Mouse (Mus musculus) MEL (cell line): ENCODE results near the gene Gm20441. TPM values are rescaled to one million over a fixed set of nuclear protein-coding genes. Genes with fewer than 3 reads are reported as not detected.
A peak's percentile ranks its signal among the peaks of the same experiment; 100 is the strongest.

Experiments used
- DNase-seq: peaks from one replicate; pipeline ENCODE4 v3.0.0; 2011; ENCODE audit warnings: low read depth, low spot score
- H3K27ac ChIP-seq: 2 replicates; pipeline ENCODE4 v1.5.1; 2012; ENCODE audit warnings: low read depth, mild to moderate bottlenecking, control low read depth, low read length, moderate library complexity; ENCODE audit not compliant: control insufficient read depth
- H3K27me3 ChIP-seq, 2 experiments: fragments of 150-350 bp in 1 of 2; sonication (generic) in 1 of 2; 2 replicates each; pipeline ENCODE4 v1.6.1; 2012; ENCODE audit warnings: low read length in 2 of 2, mild to moderate bottlenecking in 2 of 2, improper control_type of control experiment in 1 of 2, moderate library complexity in 1 of 2; ENCODE audit not compliant: insufficient read depth in 2 of 2, control insufficient read depth in 1 of 2
- H3K36me3 ChIP-seq, 2 experiments: 2 replicates each; pipeline ENCODE4 v1.6.1; 2012 to 2014; ENCODE audit warnings: low read length in 2 of 2, improper control_type of control experiment in 1 of 2, inconsistent platforms in 1 of 2, mild to moderate bottlenecking in 1 of 2; ENCODE audit not compliant: insufficient read depth in 2 of 2, control insufficient read depth in 1 of 2
- H3K4me1 ChIP-seq, 2 experiments: fragments of 150-350 bp in 1 of 2; sonication (generic) in 1 of 2; 2 replicates each; pipeline ENCODE4 v1.6.1; 2012; ENCODE audit warnings: low read length in 2 of 2, improper control_type of control experiment in 1 of 2, mild to moderate bottlenecking in 1 of 2; ENCODE audit not compliant: insufficient read depth in 2 of 2, control insufficient read depth in 1 of 2
- H3K4me3 ChIP-seq, 2 experiments: fragments of 150-350 bp in 1 of 2; sonication (generic) in 1 of 2; 2 replicates each; pipeline ENCODE4 v1.5.1; 2012; ENCODE audit warnings: low read depth in 2 of 2, low read length in 2 of 2, mild to moderate bottlenecking in 2 of 2, moderate library complexity in 2 of 2, control low read depth in 1 of 2, improper control_type of control experiment in 1 of 2; ENCODE audit not compliant: control insufficient read depth in 1 of 2, insufficient read depth in 1 of 2
- H3K79me2 ChIP-seq: 2 replicates; pipeline ENCODE4 v1.6.1; 2012; ENCODE audit warnings: mild to moderate bottlenecking, low read length, moderate library complexity; ENCODE audit not compliant: control insufficient read depth, poor library complexity, insufficient read depth
- H3K9ac ChIP-seq: 2 replicates; pipeline ENCODE4 v1.6.1; 2012; ENCODE audit warnings: low read depth, mild to moderate bottlenecking, control low read depth, low read length, moderate library complexity; ENCODE audit not compliant: control insufficient read depth, poor library complexity, severe bottlenecking
- H3K9me3 ChIP-seq: fragments of 150-350 bp; sonication (generic); replicated peaks from 2 replicates; pipeline ENCODE4 v1.6.1; 2012; ENCODE audit warnings: mild to moderate bottlenecking, low read length, improper control_type of control experiment, moderate library complexity; ENCODE audit not compliant: insufficient read depth
- BHLHE40 ChIP-seq: IDR thresholded peaks from 2 replicates; pipeline ENCODE4 v1.6.1; 2012; ENCODE audit warnings: low read depth, mild to moderate bottlenecking, inconsistent platforms, low read length, improper control_type of control experiment, borderline replicate concordance
- CHD2 ChIP-seq: IDR thresholded peaks from 2 replicates; pipeline ENCODE4 v1.6.1; 2011; ENCODE audit warnings: low read length, improper control_type of control experiment
- CTCF ChIP-seq, 3 experiments: IDR thresholded peaks in 2 of 3; conservative IDR thresholded peaks in 1 of 3; 2 replicates each; pipeline ENCODE4 v1.5.1; 2011 to 2012; ENCODE audit warnings: low read length in 3 of 3, low read depth in 2 of 3, mild to moderate bottlenecking in 2 of 3, improper control_type of control experiment in 1 of 3, inconsistent platforms in 1 of 3, mixed read lengths in 1 of 3, moderate library complexity in 1 of 3; ENCODE audit not compliant: control insufficient read depth in 1 of 3, insufficient read depth in 1 of 3, poor library complexity in 1 of 3, severe bottlenecking in 1 of 3
- E2F4 ChIP-seq: IDR thresholded peaks from 2 replicates; pipeline ENCODE4 v1.6.1; 2011; ENCODE audit warnings: low read depth, low read length, improper control_type of control experiment, borderline replicate concordance
- ELF1 ChIP-seq: IDR thresholded peaks from 2 replicates; pipeline ENCODE4 v1.6.1; 2014; ENCODE audit warnings: low read depth, mild to moderate bottlenecking, inconsistent platforms, low read length, improper control_type of control experiment, moderate library complexity
- EP300 ChIP-seq, 2 experiments: IDR thresholded peaks; 2 replicates each; pipeline ENCODE4 v1.6.1; 2011; ENCODE audit warnings: improper control_type of control experiment in 2 of 2, low read length in 2 of 2, low read depth in 1 of 2, mild to moderate bottlenecking in 1 of 2
- ETS1 ChIP-seq: IDR thresholded peaks from 2 replicates; pipeline ENCODE4 v1.6.1; 2012; ENCODE audit warnings: low read depth, mild to moderate bottlenecking, inconsistent platforms, low read length, improper control_type of control experiment, moderate library complexity
- GABPA ChIP-seq: IDR thresholded peaks from 2 replicates; pipeline ENCODE4 v1.6.1; 2012; ENCODE audit warnings: low read depth, mild to moderate bottlenecking, inconsistent platforms, low read length, improper control_type of control experiment, moderate library complexity
- GATA1 ChIP-seq: IDR thresholded peaks from 2 replicates; pipeline ENCODE4 v1.6.1; 2011; ENCODE audit warnings: low read depth, low read length, improper control_type of control experiment
- HCFC1 ChIP-seq: IDR thresholded peaks from 2 replicates; pipeline ENCODE4 v1.6.1; 2012; ENCODE audit warnings: low read depth, mild to moderate bottlenecking, inconsistent platforms, low read length, improper control_type of control experiment, moderate library complexity
- JUND ChIP-seq: IDR thresholded peaks from 2 replicates; pipeline ENCODE4 v1.6.1; 2011; ENCODE audit warnings: low read depth, mild to moderate bottlenecking, improper control_type of control experiment, low read length
- KAT2A ChIP-seq: conservative IDR thresholded peaks from 2 replicates; pipeline ENCODE4 v1.6.1; 2012; ENCODE audit warnings: low read depth, low read length, improper control_type of control experiment, inconsistent platforms
- MAX ChIP-seq: IDR thresholded peaks from 2 replicates; pipeline ENCODE4 v1.6.1; 2011; ENCODE audit warnings: low read length, improper control_type of control experiment
- MAZ ChIP-seq: IDR thresholded peaks from 2 replicates; pipeline ENCODE4 v1.6.1; 2012; ENCODE audit warnings: low read depth, mild to moderate bottlenecking, inconsistent platforms, low read length, improper control_type of control experiment
- MEF2A ChIP-seq: IDR thresholded peaks from 2 replicates; pipeline ENCODE4 v1.6.1; 2014; ENCODE audit warnings: low read depth, mild to moderate bottlenecking, inconsistent platforms, low read length, improper control_type of control experiment; ENCODE audit not compliant: poor library complexity, insufficient replicate concordance, severe bottlenecking; ENCODE audit errors: extremely low read depth
- MXI1 ChIP-seq: IDR thresholded peaks from 2 replicates; pipeline ENCODE4 v1.6.1; 2011; ENCODE audit warnings: mild to moderate bottlenecking, low read depth, low read length, improper control_type of control experiment
- MYB ChIP-seq: IDR thresholded peaks from 2 replicates; pipeline ENCODE4 v1.6.1; 2011; ENCODE audit warnings: mild to moderate bottlenecking, low read depth, low read length, improper control_type of control experiment
- MYC ChIP-seq: IDR thresholded peaks from 2 replicates; pipeline ENCODE4 v1.6.1; 2011; ENCODE audit warnings: low read depth, mild to moderate bottlenecking, low read length, improper control_type of control experiment, moderate library complexity
- NELFE ChIP-seq: IDR thresholded peaks from 2 replicates; pipeline ENCODE4 v1.6.1; 2011; ENCODE audit warnings: low read depth, low read length, improper control_type of control experiment
- NRF1 ChIP-seq: IDR thresholded peaks from 2 replicates; pipeline ENCODE4 v1.6.1; 2014; ENCODE audit warnings: low read depth, mild to moderate bottlenecking, inconsistent platforms, low read length, improper control_type of control experiment, moderate library complexity; ENCODE audit not compliant: poor library complexity, insufficient read depth, severe bottlenecking
- POLR2A ChIP-seq, 2 experiments: IDR thresholded peaks; 2 replicates each; pipeline ENCODE4 v1.6.1; 2011 to 2012; ENCODE audit warnings: low read length in 2 of 2, mild to moderate bottlenecking in 2 of 2, control low read depth in 1 of 2, improper control_type of control experiment in 1 of 2, low read depth in 1 of 2, moderate library complexity in 1 of 2; ENCODE audit not compliant: control insufficient read depth in 1 of 2, insufficient read depth in 1 of 2, poor library complexity in 1 of 2
- POLR2AphosphoS2 ChIP-seq: IDR thresholded peaks from 2 replicates; pipeline ENCODE4 v1.6.1; 2011; ENCODE audit warnings: low read length, improper control_type of control experiment
- POLR2AphosphoS5 ChIP-seq: IDR thresholded peaks from 2 replicates; pipeline ENCODE4 v1.6.1; 2012; ENCODE audit warnings: low read depth, borderline replicate concordance, mild to moderate bottlenecking, inconsistent platforms, low read length, moderate library complexity, mixed read lengths
- RAD21 ChIP-seq: IDR thresholded peaks from 2 replicates; pipeline ENCODE4 v1.6.1; 2011; ENCODE audit warnings: mild to moderate bottlenecking, low read depth, low read length, improper control_type of control experiment
- RCOR1 ChIP-seq: IDR thresholded peaks from 2 replicates; pipeline ENCODE4 v1.6.1; 2012; ENCODE audit warnings: low read depth, mild to moderate bottlenecking, inconsistent platforms, low read length, improper control_type of control experiment
- SIN3A ChIP-seq: IDR thresholded peaks from 2 replicates; pipeline ENCODE4 v1.6.1; 2012; ENCODE audit warnings: low read length, improper control_type of control experiment, inconsistent platforms
- TAL1 ChIP-seq: IDR thresholded peaks from 2 replicates; pipeline ENCODE4 v1.6.1; 2012; ENCODE audit warnings: mild to moderate bottlenecking, inconsistent platforms, low read length, moderate library complexity, mixed read lengths
- TBP ChIP-seq: IDR thresholded peaks from 2 replicates; pipeline ENCODE4 v1.8.0; 2011; ENCODE audit warnings: low read depth, low read length, improper control_type of control experiment
- TCF12 ChIP-seq: IDR thresholded peaks from 2 replicates; pipeline ENCODE4 v1.6.1; 2014; ENCODE audit warnings: low read depth, mild to moderate bottlenecking, inconsistent platforms, low read length, improper control_type of control experiment, moderate library complexity
- USF1 ChIP-seq: IDR thresholded peaks from 2 replicates; pipeline ENCODE4 v1.6.1; 2014; ENCODE audit warnings: low read depth, mild to moderate bottlenecking, inconsistent platforms, low read length, improper control_type of control experiment, moderate library complexity
- USF2 ChIP-seq, 2 experiments: IDR thresholded peaks; 2 replicates each; pipeline ENCODE4 v1.6.1; 2011 to 2012; ENCODE audit warnings: improper control_type of control experiment in 2 of 2, low read length in 2 of 2, borderline replicate concordance in 1 of 2, inconsistent platforms in 1 of 2, low read depth in 1 of 2, mild to moderate bottlenecking in 1 of 2; ENCODE audit not compliant: insufficient read depth in 1 of 2
- ZC3H11A ChIP-seq: IDR thresholded peaks from 2 replicates; pipeline ENCODE4 v1.6.1; 2012; ENCODE audit warnings: low read depth, mild to moderate bottlenecking, inconsistent platforms, low read length, improper control_type of control experiment
- ZKSCAN1 ChIP-seq: IDR thresholded peaks from 2 replicates; pipeline ENCODE4 v1.6.1; 2012; ENCODE audit warnings: low read depth, mild to moderate bottlenecking, inconsistent platforms, low read length, improper control_type of control experiment, moderate library complexity
- ZMIZ1 ChIP-seq: IDR thresholded peaks from 2 replicates; pipeline ENCODE4 v1.6.1; 2012; ENCODE audit warnings: low read depth, mild to moderate bottlenecking, inconsistent platforms, low read length, improper control_type of control experiment, moderate library complexity
- ZNF384 ChIP-seq: IDR thresholded peaks from 2 replicates; pipeline ENCODE4 v1.6.1; 2012; ENCODE audit warnings: low read depth, mild to moderate bottlenecking, inconsistent platforms, low read length, improper control_type of control experiment
- polyA plus RNA-seq, 2 experiments: library from polyadenylated mRNA; stranded (reverse) in 1 of 2; unstranded in 1 of 2; fragments of >175 nt in 1 of 2; fragments of >200 nt in 1 of 2; gene quantifications; 2 replicates each; pipeline versions ENCODE4 v1.2.1 to v1.2.4; 2012; ENCODE audit warnings: low replicate concordance in 2 of 2, low read depth in 1 of 2; ENCODE audit not compliant: insufficient read length in 2 of 2, insufficient read depth in 1 of 2, missing spikeins in 1 of 2
- total RNA-seq: library from RNA; depleted of rRNA; stranded (reverse); fragments of 300-350 nt; gene quantifications from 2 replicates; pipeline ENCODE4 v1.2.3, GENCODE M21; 2012

Gene Gm20441
- total and polyA plus RNA-seq, 3 experiments: not detected

DNA sequence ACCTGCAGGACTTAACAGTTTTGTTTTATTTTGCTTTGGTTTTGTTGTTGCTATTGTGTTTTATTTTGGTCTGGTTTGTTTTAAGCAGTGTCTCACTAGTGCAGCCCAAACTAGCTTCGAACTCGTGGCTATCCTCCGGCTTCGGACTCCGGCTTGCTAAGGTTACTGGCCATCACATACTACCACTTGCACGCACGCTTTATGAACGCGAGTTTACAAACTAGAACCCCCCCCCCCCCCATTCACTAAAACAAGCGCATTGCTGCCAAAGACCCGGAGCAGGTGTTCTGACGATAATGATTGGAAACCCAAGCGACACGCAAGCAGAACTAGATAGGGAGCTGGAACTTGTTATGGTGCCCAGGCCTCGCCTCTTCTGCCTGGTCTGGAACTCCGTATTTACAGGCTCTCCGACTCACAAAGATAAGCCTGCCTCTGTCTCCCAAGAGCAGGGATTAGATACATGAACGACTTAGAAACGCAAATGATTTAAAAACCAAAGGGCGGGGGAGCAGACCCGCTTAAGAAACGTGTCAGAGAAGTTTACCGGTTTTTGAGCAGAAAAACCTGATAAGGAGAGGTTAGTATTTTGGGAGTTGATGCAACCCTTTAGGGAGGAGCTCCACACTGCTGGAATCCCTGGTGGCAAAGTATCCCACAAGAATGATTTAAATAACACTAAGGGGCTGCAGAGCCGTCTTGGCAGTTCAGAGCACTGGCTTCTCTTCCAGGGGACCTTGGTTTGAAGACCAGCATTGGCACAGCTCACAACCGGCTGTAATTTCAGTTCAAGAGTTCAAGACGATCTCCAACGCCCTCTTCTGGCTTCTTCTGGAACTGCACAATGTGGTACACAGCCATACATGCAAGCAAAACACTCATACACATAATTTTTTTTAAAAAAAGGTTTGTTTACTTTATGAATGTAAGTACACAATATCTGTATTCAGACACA lies 16.0 kb downstream of the Gm20441 start:
- H3K79me2 ChIP-seq: peaks cover 26% of the 10 kb centered on the region
- peaks cover 8 to 25% of the 10 kb centered on the region in 2 experiments; a peak in 3 of 4 replicates for H3K4me1 ChIP-seq
- peak overlapping the region; percentile 88 for H3K9ac ChIP-seq
- peaks cover 0 to 21% of the 10 kb centered on the region in 2 experiments for H3K36me3 ChIP-seq
- peak overlapping the region; percentile 71 to 93 for H3K4me3 ChIP-seq
- H3K27ac ChIP-seq: peak overlapping the region; percentile 94
- no peaks in the 10 kb centered on the region for H3K27me3 ChIP-seq
- no peaks in the 10 kb centered on the region for H3K9me3 ChIP-seq
- peak; percentile 96 for DNase-seq
- TF ChIP-seq ZNF384 (peak; percentile 91), MAX (no peak), JUND (no peak), HCFC1 (peak; percentile 60), KAT2A (no peak), RCOR1 (0 out of 2 replicates have a peak, but pooled peaks have one; percentile 12), USF2 (IDR thresholded peaks at IDR 0.05; ENCODE audit: borderline replicate concordance in 1 of 2, insufficient read depth in 1 of 2, low read depth in 1 of 2, low read length in 2 of 2) (no peak), E2F4 (no peak), ZMIZ1 (0 out of 2 replicates have a peak, but pooled peaks have one; percentile 27), NRF1 (no peak), POLR2A (IDR thresholded peaks at IDR 0.05; ENCODE audit: control insufficient read depth in 1 of 2, insufficient read depth in 1 of 2, low read depth in 1 of 2, low read length in 2 of 2, poor library complexity in 1 of 2) (no peak; a peak in 1 of 4 replicates), MYC (no peak), TCF12 (no peak), ETS1 (peak; percentile 37; the same call in 1 of the 2 replicates), EP300 (IDR thresholded peaks at IDR 0.05; ENCODE audit: low read depth in 1 of 2, low read length in 2 of 2) (peak in 1 of 2 experiments; percentile 28; a peak in 1 of 4 replicates), POLR2AphosphoS5 (no peak), GABPA (no peak), TBP (peak; percentile 72), MYB (no peak), POLR2AphosphoS2 (no peak), BHLHE40 (no peak; the same call in none of the 2 replicates), NELFE (no peak), MAZ (no peak; the same call in 1 of the 2 replicates), CHD2 (no peak), MEF2A (no peak), RAD21 (peak; percentile 58), MXI1 (peak; percentile 91), USF1 (no peak), CTCF (IDR thresholded peaks at IDR 0.05 in 2 of 3, conservative IDR thresholded peaks at IDR 0.05 in 1 of 3; ENCODE audit: control insufficient read depth in 1 of 3, insufficient read depth in 1 of 3, low read depth in 2 of 3, low read length in 3 of 3, poor library complexity in 1 of 3, severe bottlenecking in 1 of 3) (peak; percentile 60 to 78 (median 76)), ELF1 (no peak), ZKSCAN1 (no peak), SIN3A (peak; percentile 41; the same call in 1 of the 2 replicates), GATA1 (0 out of 2 replicates have a peak, but pooled peaks have one; percentile 9), ZC3H11A (peak; percentile 48), TAL1 (peak; percentile 37; the same call in 1 of the 2 replicates)
